Mouse (Mus musculus): Measurements from ENCODE around the gene Btn2a2.
A peak's percentile ranks its signal among the peaks of the same experiment; 100 is the strongest.

The Btn2a2 gene

GRCm38 (mm10) chr13:23448758-23449157 lies 39.9 kb downstream of the Btn2a2 start:
- DNase-seq (ENCODE audit: low spot score), result no peak

- DNase-seq (ENCODE audit: low spot score), result peak; percentile 95
These were observed 42.1 kb downstream of the Btn2a2 start for GRCm38 (mm10) chr13:23446498-23446952.

- DNase-seq (ENCODE audit: low spot score), result peak; percentile 98
These were observed 42.9 kb downstream of the Btn2a2 start for GRCm38 (mm10) chr13:23445561-23446320.

- DNase-seq (ENCODE audit: low spot score), result no peak
These were observed 43.5 kb downstream of the Btn2a2 start for GRCm38 (mm10) chr13:23445156-23445555.

- DNase-seq (ENCODE audit: low spot score), result no peak
These were observed 44.2 kb downstream of the Btn2a2 start for GRCm38 (mm10) chr13:23444451-23444850.

GRCm38 (mm10) chr13:23439901-23440300 lies 48.8 kb downstream of the Btn2a2 start:
- DNase-seq (ENCODE audit: low spot score), result no peak

GRCm38 (mm10) chr13:23438521-23438920 lies 50.1 kb downstream of the Btn2a2 start:
- no peak for DNase-seq (ENCODE audit: low spot score)

- peak; percentile 96 for DNase-seq (ENCODE audit: low spot score)
These were observed 50.7 kb downstream of the Btn2a2 start for GRCm38 (mm10) chr13:23437908-23438307.

- DNase-seq (ENCODE audit: low spot score), result no peak
These were observed 51.5 kb downstream of the Btn2a2 start for GRCm38 (mm10) chr13:23436861-23437822.

GRCm38 (mm10) chr13:23436231-23436661 lies 52.4 kb downstream of the Btn2a2 start:
- DNase-seq (ENCODE audit: low spot score), result no peak

- DNase-seq (ENCODE audit: low spot score), result no peak
These were observed 53.0 kb downstream of the Btn2a2 start for GRCm38 (mm10) chr13:23435676-23436075.

- no peak for DNase-seq (ENCODE audit: low spot score)
These were observed 53.4 kb downstream of the Btn2a2 start for GRCm38 (mm10) chr13:23435241-23435640.

GRCm38 (mm10) chr13:23434426-23434825 lies 54.2 kb downstream of the Btn2a2 start:
- no peak for DNase-seq (ENCODE audit: low spot score)

- DNase-seq (ENCODE audit: low spot score), result no peak
These were observed 54.9 kb downstream of the Btn2a2 start for GRCm38 (mm10) chr13:23433801-23434200.

GRCm38 (mm10) chr13:23433206-23433605 lies 55.5 kb downstream of the Btn2a2 start:
- DNase-seq (ENCODE audit: low spot score), result no peak

GRCm38 (mm10) chr13:23432562-23433201 lies 56.0 kb downstream of the Btn2a2 start:
- DNase-seq (ENCODE audit: low spot score), result peak; percentile 100

GRCm38 (mm10) chr13:23431351-23431771 lies 57.3 kb downstream of the Btn2a2 start:
- peak; percentile 84 for DNase-seq (ENCODE audit: low spot score)

GRCm38 (mm10) chr13:23430734-23431133 lies 57.9 kb downstream of the Btn2a2 start:
- peak; percentile 74 for DNase-seq (ENCODE audit: low spot score)

GRCm38 (mm10) chr13:23429771-23430380 lies 58.8 kb downstream of the Btn2a2 start:
- no peak for DNase-seq (ENCODE audit: low spot score)

GRCm38 (mm10) chr13:23428166-23428993 lies 60.3 kb downstream of the Btn2a2 start:
- DNase-seq (ENCODE audit: low spot score), result no peak

Data from layer of hippocampus, adult 9-10 months (tissue).